Mouse (Mus musculus) retina, postnatal 1 day (tissue): ENCODE data around the gene Kcng4.
A peak's percentile ranks its signal among the peaks of the same experiment; 100 is the strongest.

Experiments used
- DNase-seq: peaks from one replicate; pipeline ENCODE4 v3.0.0-alpha.2; 2012

Gene Kcng4

GRCm38 (mm10) chr8:119635378-119635777, at the start of gene Kcng4:
TSS of gene Kcng4 (minus strand) at chr8:119635680.
- peak; percentile 55 for DNase-seq

- DNase-seq: peak; percentile 42
Measured at GRCm38 (mm10) chr8:119679184-119679583, 43.7 kb upstream of the Kcng4 start.

GRCm38 (mm10) chr8:119678138-119678843, 42.8 kb upstream of the Kcng4 start:
- DNase-seq: peak; percentile 77

DNA sequence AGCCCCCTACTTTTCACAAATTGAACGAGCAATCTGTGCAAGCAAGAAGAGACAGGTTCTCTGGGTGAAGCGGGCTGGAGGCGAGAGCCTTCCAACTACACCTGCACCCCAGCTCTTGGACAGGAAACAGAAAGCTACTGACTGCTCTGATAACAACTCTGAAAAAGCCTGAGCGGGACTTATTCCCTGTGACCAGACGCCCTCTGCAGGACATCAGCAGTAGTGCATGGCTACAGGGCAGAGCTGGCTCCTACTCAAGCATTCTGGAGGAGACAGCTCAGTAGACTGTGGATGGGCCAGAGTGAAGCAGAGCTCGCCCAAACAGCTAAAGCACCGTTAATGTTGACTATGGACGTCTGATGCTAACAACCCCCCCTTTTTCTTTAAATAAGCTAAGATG, 40.9 kb upstream of the Kcng4 start:
- DNase-seq: peak; percentile 92

- DNase-seq: peak; percentile 81
Measured at GRCm38 (mm10) chr8:119675457-119675856, 40.0 kb upstream of the Kcng4 start.

- peak; percentile 33 for DNase-seq
Measured at GRCm38 (mm10) chr8:119673976-119674555, 38.6 kb upstream of the Kcng4 start.

DNA sequence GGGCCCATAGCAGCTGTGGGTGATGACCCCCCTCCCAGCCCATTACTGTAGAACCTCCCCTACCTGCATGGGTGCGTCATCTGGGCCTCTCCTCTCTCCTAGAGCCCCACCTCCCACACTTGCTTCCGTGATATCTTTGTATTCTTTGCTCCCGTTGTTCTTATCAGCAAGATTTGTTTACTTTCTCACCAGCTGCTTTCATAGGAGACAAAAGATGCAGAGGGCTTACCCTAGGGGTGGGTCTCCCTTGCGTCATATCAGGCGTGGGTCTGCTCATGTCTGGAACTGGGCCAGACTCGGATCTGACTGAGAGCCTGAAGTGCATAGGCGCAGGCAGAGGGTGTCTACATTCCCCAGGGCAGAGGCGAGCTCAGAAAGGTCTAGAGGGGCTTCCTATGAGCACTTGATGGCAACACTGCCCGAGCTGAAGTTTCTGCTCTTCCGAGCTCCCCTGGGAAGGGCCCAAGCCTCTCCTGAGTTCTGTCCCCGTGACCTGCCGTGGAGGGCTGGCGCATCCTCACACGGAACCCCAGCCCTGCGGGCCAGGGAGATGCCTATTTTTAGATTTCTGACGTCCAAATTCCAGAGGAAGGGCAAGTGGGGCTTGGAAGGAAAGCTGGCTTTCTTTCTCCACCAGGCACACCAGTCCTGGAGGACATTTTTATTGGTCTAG, 35.1 kb upstream of the Kcng4 start:
- DNase-seq: peak; percentile 61

GRCm38 (mm10) chr8:119669284-119669683, 33.8 kb upstream of the Kcng4 start:
- peak; percentile 52 for DNase-seq

GRCm38 (mm10) chr8:119668447-119668846, 33.0 kb upstream of the Kcng4 start:
- DNase-seq: no peak

DNA sequence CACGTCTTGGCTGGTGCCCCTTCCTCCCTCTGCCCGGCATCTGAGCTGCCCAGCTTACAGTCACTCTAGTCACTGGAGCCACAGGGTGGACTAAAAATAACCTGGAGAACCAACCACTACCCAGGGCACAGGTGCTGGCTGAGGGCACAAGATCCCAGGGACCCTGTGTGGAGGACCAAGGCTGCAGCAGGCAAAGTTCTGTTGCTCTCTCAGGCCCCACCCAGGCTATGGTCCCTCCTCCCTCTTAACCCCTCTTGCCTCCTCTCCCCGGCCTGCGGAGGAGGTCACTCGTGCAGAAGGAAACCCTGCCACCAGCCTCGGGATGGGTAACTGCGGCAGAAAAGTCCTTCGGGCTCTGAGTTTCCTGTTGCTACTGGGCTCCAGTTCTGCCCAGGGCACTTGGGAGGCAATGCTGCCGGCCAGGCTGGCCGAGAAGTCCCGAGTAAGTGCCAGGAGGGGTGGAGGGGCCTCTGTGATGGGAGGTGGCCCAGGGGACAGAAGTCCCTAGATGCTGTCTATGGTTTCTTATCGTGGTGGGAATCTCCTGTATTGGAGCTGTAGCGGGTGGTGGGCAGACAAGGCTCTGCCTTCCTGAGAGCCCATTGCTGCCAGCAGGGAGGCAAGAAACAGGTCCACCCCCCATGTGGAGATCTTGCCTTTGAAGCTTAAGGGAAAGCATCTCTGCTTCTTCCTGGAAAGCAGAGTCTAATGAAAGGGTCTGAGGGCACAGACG, 30.9 kb upstream of the Kcng4 start, which contains the start of gene Wfdc1:
Gene Wfdc1 (plus strand): TSS at position 147 of the 733 bp plus-strand sequence.
- peak; percentile 68 for DNase-seq

- no peak for DNase-seq
Measured at GRCm38 (mm10) chr8:119665270-119665669, 29.8 kb upstream of the Kcng4 start.

GRCm38 (mm10) chr8:119663440-119663839, 28.0 kb upstream of the Kcng4 start:
- no peak for DNase-seq

GRCm38 (mm10) chr8:119661892-119662291, 26.4 kb upstream of the Kcng4 start:
- no peak for DNase-seq

- DNase-seq: peak; percentile 86
Measured at GRCm38 (mm10) chr8:119661081-119661480, 25.6 kb upstream of the Kcng4 start.

DNA sequence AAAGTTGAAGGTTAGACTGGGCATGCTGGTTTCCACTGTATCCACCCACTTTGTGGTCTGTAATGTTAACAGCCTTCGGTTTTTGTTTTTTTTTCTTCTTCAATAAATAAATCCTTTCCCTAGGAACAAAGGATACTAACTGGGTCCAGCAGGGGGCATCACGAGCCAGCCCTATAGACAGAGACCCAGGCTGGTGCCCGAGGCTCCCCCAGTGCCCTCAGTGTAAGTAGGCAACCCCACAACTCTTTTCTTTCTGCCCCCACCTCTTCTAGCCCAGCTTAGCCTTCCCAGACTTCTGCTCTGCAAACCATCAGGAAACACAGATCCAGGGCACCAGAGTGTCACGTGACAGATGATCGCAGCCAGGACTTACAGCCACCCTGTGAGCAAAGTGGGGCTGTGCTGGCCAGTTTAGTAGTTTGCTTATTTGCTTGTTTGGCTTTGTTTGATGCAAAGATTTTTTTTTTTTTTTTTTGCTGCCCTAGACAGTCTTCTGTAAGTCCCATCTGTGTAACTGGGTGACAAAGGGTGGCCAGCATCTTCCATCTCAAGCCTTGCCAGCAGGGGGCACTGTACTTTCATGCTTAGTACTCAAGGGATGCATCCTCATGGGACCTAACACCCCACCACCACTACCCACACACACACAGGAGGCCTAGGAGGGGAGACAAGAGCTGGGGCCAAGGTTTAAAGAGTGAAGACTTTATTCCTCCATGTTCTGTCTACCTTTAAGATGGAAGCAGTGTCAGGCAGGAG, 21.4 kb upstream of the Kcng4 start:
- peak; percentile 62 for DNase-seq

- no peak for DNase-seq
Measured at GRCm38 (mm10) chr8:119651324-119651723, 15.8 kb upstream of the Kcng4 start.

DNA sequence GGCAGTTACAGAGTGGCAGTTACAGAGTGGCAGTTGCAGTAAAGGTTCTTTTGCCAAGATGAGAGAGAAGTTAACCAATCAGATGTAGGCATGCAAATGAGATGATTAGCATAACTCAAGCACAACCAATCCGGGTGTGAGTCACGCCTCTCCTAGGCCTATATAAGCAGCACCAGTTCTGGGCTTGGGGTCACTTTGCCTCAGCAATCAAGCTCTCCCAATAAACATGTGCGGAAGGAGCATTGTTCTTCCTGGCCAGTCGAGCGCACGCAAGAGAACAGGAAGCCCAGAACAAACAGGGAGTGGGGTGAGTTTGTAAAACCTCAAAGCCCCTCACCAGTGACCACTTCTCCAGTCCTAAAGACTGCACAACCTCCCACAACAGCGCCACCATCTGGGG, 11.4 kb upstream of the Kcng4 start:
- DNase-seq: no peak

DNA sequence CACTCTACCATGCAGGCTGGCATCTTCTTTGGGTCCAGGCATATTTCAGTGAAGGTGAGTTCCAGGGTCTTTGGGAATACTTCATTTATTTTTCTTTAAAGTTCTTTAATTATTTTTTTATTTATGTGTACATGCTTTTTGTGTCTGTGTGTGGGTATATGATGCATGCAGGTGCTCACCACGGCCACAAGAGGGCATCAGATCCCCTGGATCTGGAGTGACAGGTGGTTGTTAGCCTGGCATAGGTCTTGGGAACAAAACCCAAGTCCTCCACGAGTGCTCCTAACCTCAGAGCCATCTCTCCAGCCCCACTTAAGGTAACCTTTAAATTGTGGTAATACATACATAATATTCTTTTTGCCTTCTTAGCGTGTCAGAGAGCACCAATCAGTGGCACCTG, 10.7 kb upstream of the Kcng4 start:
- no peak for DNase-seq

DNA sequence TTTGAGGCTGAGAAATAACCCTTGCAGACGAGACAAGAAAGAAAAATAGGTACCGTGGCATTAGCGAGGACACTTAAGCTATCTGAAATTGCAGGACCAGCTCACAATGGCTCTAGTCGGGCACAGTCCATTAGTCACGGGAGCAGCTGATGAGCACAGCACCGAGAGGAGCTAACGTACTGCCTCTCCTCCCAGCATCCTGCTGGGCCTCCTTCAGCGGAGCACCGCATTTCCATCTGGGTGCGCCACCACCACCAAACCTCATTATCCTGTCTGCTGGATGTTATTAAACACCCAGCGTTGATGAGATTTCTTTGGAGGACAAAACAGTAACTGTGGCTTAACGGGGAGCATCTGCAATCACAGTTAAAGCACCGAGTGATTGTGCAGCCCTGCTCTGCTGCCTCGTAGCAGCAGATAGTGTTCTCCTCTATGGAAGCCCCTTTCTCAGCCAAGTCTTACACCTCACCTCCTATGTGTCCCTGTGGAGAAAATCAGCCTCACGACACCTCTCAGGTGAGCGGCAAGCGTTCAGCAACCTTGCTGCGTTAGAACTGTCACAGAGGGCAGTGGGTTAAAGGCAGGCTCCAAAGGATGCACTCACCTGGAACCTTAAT, 9.6 kb upstream of the Kcng4 start:
- no peak for DNase-seq

DNA sequence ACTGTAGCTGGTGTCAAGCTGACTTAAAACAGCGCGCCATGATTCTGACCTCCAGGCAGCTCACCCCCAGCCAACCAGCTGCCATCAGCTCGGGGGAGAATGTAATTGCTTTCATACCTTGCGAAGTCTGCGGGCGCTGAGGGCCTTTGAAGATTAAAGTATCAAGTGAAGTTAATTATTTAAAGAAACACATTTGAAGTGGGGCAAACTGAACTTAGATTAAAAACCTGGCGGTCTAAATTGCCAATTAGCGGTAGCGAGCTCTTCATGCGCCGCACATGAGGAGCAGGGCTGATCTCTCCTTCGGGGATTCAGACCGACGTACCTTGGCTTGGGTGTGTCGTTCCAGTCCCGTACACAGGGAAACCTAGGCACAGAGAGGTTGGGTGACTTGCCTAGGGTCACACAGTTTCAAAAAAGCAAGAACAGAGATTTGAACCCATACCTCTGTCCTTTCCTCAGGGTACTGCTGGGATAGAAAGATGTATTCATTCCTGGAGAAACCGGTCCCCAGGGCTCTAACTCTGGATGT, 9.0 kb upstream of the Kcng4 start:
- no peak for DNase-seq

DNA sequence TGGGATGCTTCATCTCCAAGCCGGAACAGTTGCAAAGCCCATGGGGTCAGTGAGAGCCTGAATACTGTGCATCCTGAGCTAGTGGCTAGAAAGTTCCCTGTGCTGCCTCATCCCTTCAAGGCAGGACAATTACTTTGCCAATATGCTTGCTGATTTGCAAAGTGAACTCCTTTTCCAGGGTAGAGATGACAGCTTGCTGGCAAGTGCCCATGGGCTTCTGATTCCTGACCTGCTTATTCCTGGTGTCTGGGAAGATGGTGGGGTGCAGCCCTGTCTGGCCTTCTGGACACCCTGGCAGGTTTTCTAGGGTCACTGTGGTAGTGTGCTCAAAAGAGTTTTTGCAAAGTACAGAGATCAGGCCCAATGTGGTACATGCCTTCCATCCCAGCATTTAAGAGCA, 7.5 kb upstream of the Kcng4 start:
- DNase-seq: no peak

GRCm38 (mm10) chr8:119641058-119641457, 5.6 kb upstream of the Kcng4 start:
- no peak for DNase-seq
